Mouse (Mus musculus): ENCODE data around the gene Cgnl1.

The Cgnl1 gene

GRCm38 (mm10) chr9:71777404-71777803, 6.0 kb upstream of the Cgnl1 start:
- no peak for TF ChIP-seq GATA4 (IDR thresholded peaks at IDR 0.05; ENCODE audit: insufficient replicate concordance, low read length)

- no peak for TF ChIP-seq GATA4 (IDR thresholded peaks at IDR 0.05; ENCODE audit: insufficient replicate concordance, low read length)
Observed at GRCm38 (mm10) chr9:71776337-71776736, 4.9 kb upstream of the Cgnl1 start.

GRCm38 (mm10) chr9:71773563-71773962, 2.2 kb upstream of the Cgnl1 start:
- no peak for TF ChIP-seq GATA4 (IDR thresholded peaks at IDR 0.05; ENCODE audit: insufficient replicate concordance, low read length)

GRCm38 (mm10) chr9:71772338-71772737, 936 bp upstream of the Cgnl1 start:
- no peak for TF ChIP-seq GATA4 (IDR thresholded peaks at IDR 0.05; ENCODE audit: insufficient replicate concordance, low read length)

GRCm38 (mm10) chr9:71770484-71770883, 918 bp downstream of the Cgnl1 start:
- no peak for TF ChIP-seq GATA4 (IDR thresholded peaks at IDR 0.05; ENCODE audit: insufficient replicate concordance, low read length)

GRCm38 (mm10) chr9:71769701-71770100, 1.7 kb downstream of the Cgnl1 start:
- TF ChIP-seq GATA4 (IDR thresholded peaks at IDR 0.05; ENCODE audit: insufficient replicate concordance, low read length), result no peak

GRCm38 (mm10) chr9:71768119-71768518, 3.3 kb downstream of the Cgnl1 start:
- no peak for TF ChIP-seq GATA4 (IDR thresholded peaks at IDR 0.05; ENCODE audit: insufficient replicate concordance, low read length)

GRCm38 (mm10) chr9:71766902-71767301, 4.5 kb downstream of the Cgnl1 start:
- TF ChIP-seq GATA4 (IDR thresholded peaks at IDR 0.05; ENCODE audit: insufficient replicate concordance, low read length), result no peak

GRCm38 (mm10) chr9:71766306-71766705, 5.1 kb downstream of the Cgnl1 start:
- no peak for TF ChIP-seq GATA4 (IDR thresholded peaks at IDR 0.05; ENCODE audit: insufficient replicate concordance, low read length)

- no peak for TF ChIP-seq GATA4 (IDR thresholded peaks at IDR 0.05; ENCODE audit: insufficient replicate concordance, low read length)
Observed at GRCm38 (mm10) chr9:71764551-71764950, 6.9 kb downstream of the Cgnl1 start.

GRCm38 (mm10) chr9:71763273-71763672, 8.1 kb downstream of the Cgnl1 start:
- TF ChIP-seq GATA4 (IDR thresholded peaks at IDR 0.05; ENCODE audit: insufficient replicate concordance, low read length), result no peak

GRCm38 (mm10) chr9:71761663-71762062, 9.7 kb downstream of the Cgnl1 start:
- TF ChIP-seq GATA4 (IDR thresholded peaks at IDR 0.05; ENCODE audit: insufficient replicate concordance, low read length), result no peak

GRCm38 (mm10) chr9:71760518-71761141, 10.8 kb downstream of the Cgnl1 start:
- TF ChIP-seq GATA4 (IDR thresholded peaks at IDR 0.05; ENCODE audit: insufficient replicate concordance, low read length), result no peak

GRCm38 (mm10) chr9:71759893-71760292, 11.5 kb downstream of the Cgnl1 start:
- no peak for TF ChIP-seq GATA4 (IDR thresholded peaks at IDR 0.05; ENCODE audit: insufficient replicate concordance, low read length)

GRCm38 (mm10) chr9:71757386-71757785, 14.0 kb downstream of the Cgnl1 start:
- TF ChIP-seq GATA4 (IDR thresholded peaks at IDR 0.05; ENCODE audit: insufficient replicate concordance, low read length), result no peak

GRCm38 (mm10) chr9:71756916-71757315, 14.5 kb downstream of the Cgnl1 start:
- TF ChIP-seq GATA4 (IDR thresholded peaks at IDR 0.05; ENCODE audit: insufficient replicate concordance, low read length), result no peak

GRCm38 (mm10) chr9:71753981-71754380, 17.4 kb downstream of the Cgnl1 start:
- TF ChIP-seq GATA4 (IDR thresholded peaks at IDR 0.05; ENCODE audit: insufficient replicate concordance, low read length), result no peak

Measured in liver, adult (tissue).